Mouse (Mus musculus) CH12.LX (cell line): ENCODE results near the gene Dgcr8. TPM values are rescaled to one million over a fixed set of nuclear protein-coding genes. Genes with fewer than 3 reads are reported as not detected.

Experiments
- DNase-seq: peaks from one replicate; pipeline ENCODE4 v3.0.0-alpha.2; 2013; ENCODE audit errors: extremely low read depth
- H3K27ac ChIP-seq: 2 replicates; pipeline ENCODE4 v1.5.1; 2012; ENCODE audit warnings: low read depth, mild to moderate bottlenecking, control low read depth, moderate library complexity; ENCODE audit not compliant: insufficient read depth
- H3K27me3 ChIP-seq: replicated peaks from 2 replicates; pipeline ENCODE3; 2012; ENCODE audit warnings: inconsistent platforms
- H3K36me3 ChIP-seq, 2 experiments: replicated peaks in 1 of 2; 2 replicates each; pipeline versions ENCODE3 to v1.6.1; 2012; ENCODE audit warnings: inconsistent platforms in 1 of 2, low read length in 1 of 2, mild to moderate bottlenecking in 1 of 2, mixed read lengths in 1 of 2, moderate library complexity in 1 of 2; ENCODE audit not compliant: control insufficient read depth in 1 of 2, insufficient read depth in 1 of 2
- H3K4me1 ChIP-seq, 2 experiments: 2 replicates each; pipeline ENCODE4 v1.6.1; 2012; ENCODE audit warnings: inconsistent platforms in 1 of 2, moderate library complexity in 1 of 2; ENCODE audit not compliant: insufficient read depth in 2 of 2, control insufficient read depth in 1 of 2
- H3K4me2 ChIP-seq: 2 replicates; pipeline ENCODE4 v1.6.1; 2012; ENCODE audit warnings: low read depth, mild to moderate bottlenecking, control low read depth; ENCODE audit not compliant: poor library complexity, insufficient read depth, severe bottlenecking
- H3K4me3 ChIP-seq, 3 experiments: fragments of 150-350 bp in 1 of 3; sonication (generic) in 1 of 3; replicated peaks in 1 of 3; 2 replicates each; pipeline versions ENCODE3 to v1.5.1; 2011 to 2012; ENCODE audit warnings: low read depth in 2 of 3, low read length in 2 of 3, mild to moderate bottlenecking in 2 of 3, moderate library complexity in 2 of 3, control low read depth in 1 of 3, improper control_type of control experiment in 1 of 3, inconsistent platforms in 1 of 3, mixed read lengths in 1 of 3; ENCODE audit not compliant: poor library complexity in 1 of 3
- H3K79me2 ChIP-seq: replicated peaks from 2 replicates; pipeline ENCODE4 v1.6.1; 2012; ENCODE audit warnings: mild to moderate bottlenecking, moderate library complexity; ENCODE audit not compliant: control insufficient read depth, poor library complexity, insufficient read depth, severe bottlenecking; ENCODE audit errors: extremely low read depth
- H3K9ac ChIP-seq: 2 replicates; pipeline ENCODE4 v1.6.1; 2012; ENCODE audit warnings: low read depth, mild to moderate bottlenecking, control low read depth, moderate library complexity; ENCODE audit not compliant: insufficient read depth
- H3K9me3 ChIP-seq: replicated peaks from 2 replicates; pipeline ENCODE3; 2012; ENCODE audit warnings: low read length, inconsistent platforms, mixed read lengths
- BHLHE40 ChIP-seq: IDR thresholded peaks from 2 replicates; pipeline ENCODE4 v1.6.1; 2011; ENCODE audit warnings: mild to moderate bottlenecking, low read depth, low read length, improper control_type of control experiment
- CHD2 ChIP-seq: IDR thresholded peaks from 2 replicates; pipeline ENCODE4 v1.6.1; 2011; ENCODE audit warnings: low read length, improper control_type of control experiment
- CTCF ChIP-seq, 2 experiments: IDR thresholded peaks in 1 of 2; conservative IDR thresholded peaks in 1 of 2; 2 replicates each; pipeline ENCODE4 v1.5.1; 2011 to 2012; ENCODE audit warnings: low read depth in 2 of 2, low read length in 2 of 2, improper control_type of control experiment in 1 of 2, inconsistent platforms in 1 of 2, mild to moderate bottlenecking in 1 of 2, moderate library complexity in 1 of 2
- E2F4 ChIP-seq: IDR thresholded peaks from 2 replicates; pipeline ENCODE4 v1.6.1; 2011; ENCODE audit warnings: low read depth, low read length, improper control_type of control experiment; ENCODE audit not compliant: insufficient replicate concordance
- ELF1 ChIP-seq: IDR thresholded peaks from 2 replicates; pipeline ENCODE4 v1.6.1; 2014; ENCODE audit warnings: low read depth, mild to moderate bottlenecking, inconsistent platforms, low read length, improper control_type of control experiment
- ETS1 ChIP-seq: conservative IDR thresholded peaks from 2 replicates; pipeline ENCODE4 v1.6.1; 2012; ENCODE audit warnings: low read depth, mild to moderate bottlenecking, inconsistent platforms, low read length, improper control_type of control experiment, moderate library complexity
- GABPA ChIP-seq: IDR thresholded peaks from 2 replicates; pipeline ENCODE4 v1.6.1; 2012; ENCODE audit warnings: low read depth, low read length, improper control_type of control experiment, inconsistent platforms; ENCODE audit not compliant: insufficient replicate concordance
- HCFC1 ChIP-seq: IDR thresholded peaks from 2 replicates; pipeline ENCODE4 v1.6.1; 2012; ENCODE audit warnings: low read depth, mild to moderate bottlenecking, inconsistent platforms, low read length, improper control_type of control experiment
- IRF4 ChIP-seq: IDR thresholded peaks from 2 replicates; pipeline ENCODE4 v1.6.1; 2014; ENCODE audit warnings: low read depth, mild to moderate bottlenecking, inconsistent platforms, low read length, improper control_type of control experiment
- JUN ChIP-seq: IDR thresholded peaks from 2 replicates; pipeline ENCODE4 v1.6.1; 2011; ENCODE audit warnings: low read depth, mild to moderate bottlenecking, low read length, improper control_type of control experiment, moderate library complexity; ENCODE audit not compliant: insufficient read depth
- JUND ChIP-seq: conservative IDR thresholded peaks from 2 replicates; pipeline ENCODE4 v1.6.1; 2011; ENCODE audit warnings: low read depth, low read length, improper control_type of control experiment
- KAT2A ChIP-seq: IDR thresholded peaks from 2 replicates; pipeline ENCODE4 v1.6.1; 2012; ENCODE audit warnings: low read length, improper control_type of control experiment, inconsistent platforms; ENCODE audit not compliant: insufficient replicate concordance
- MAFK ChIP-seq: IDR thresholded peaks from 2 replicates; pipeline ENCODE4 v1.6.1; 2011; ENCODE audit warnings: low read length, improper control_type of control experiment; ENCODE audit not compliant: insufficient replicate concordance
- MAX ChIP-seq: IDR thresholded peaks from 2 replicates; pipeline ENCODE4 v1.6.1; 2011; ENCODE audit warnings: low read length, improper control_type of control experiment
- MAZ ChIP-seq: IDR thresholded peaks from 2 replicates; pipeline ENCODE4 v1.6.1; 2012; ENCODE audit warnings: low read depth, mild to moderate bottlenecking, inconsistent platforms, low read length, improper control_type of control experiment, moderate library complexity
- MEF2A ChIP-seq: IDR thresholded peaks from 2 replicates; pipeline ENCODE4 v1.6.1; 2014; ENCODE audit warnings: low read depth, mild to moderate bottlenecking, inconsistent platforms, low read length, improper control_type of control experiment, borderline replicate concordance
- MXI1 ChIP-seq: IDR thresholded peaks from 2 replicates; pipeline ENCODE4 v1.6.1; 2011; ENCODE audit warnings: mild to moderate bottlenecking, low read depth, low read length, improper control_type of control experiment
- MYC ChIP-seq: IDR thresholded peaks from 2 replicates; pipeline ENCODE4 v1.6.1; 2011; ENCODE audit warnings: low read depth, mild to moderate bottlenecking, improper control_type of control experiment, low read length
- NELFE ChIP-seq: IDR thresholded peaks from 2 replicates; pipeline ENCODE4 v1.6.1; 2011; ENCODE audit warnings: low read depth, low read length, improper control_type of control experiment
- NRF1 ChIP-seq: IDR thresholded peaks from 2 replicates; pipeline ENCODE4 v1.6.1; 2014; ENCODE audit warnings: low read depth, mild to moderate bottlenecking, inconsistent platforms, low read length, improper control_type of control experiment, moderate library complexity
- PAX5 ChIP-seq: IDR thresholded peaks from 2 replicates; pipeline ENCODE4 v1.6.1; 2012; ENCODE audit warnings: low read length, inconsistent platforms, mixed read lengths
- POLR2A ChIP-seq: IDR thresholded peaks from 2 replicates; pipeline ENCODE4 v1.6.1; 2011; ENCODE audit warnings: low read depth, mild to moderate bottlenecking, improper control_type of control experiment, low read length
- POLR2AphosphoS2 ChIP-seq: IDR thresholded peaks from 2 replicates; pipeline ENCODE4 v1.6.1; 2011; ENCODE audit warnings: low read depth, low read length, improper control_type of control experiment
- RCOR1 ChIP-seq: conservative IDR thresholded peaks from 2 replicates; pipeline ENCODE4 v1.6.1; 2012; ENCODE audit warnings: low read depth, mild to moderate bottlenecking, inconsistent platforms, low read length, improper control_type of control experiment
- SIN3A ChIP-seq: IDR thresholded peaks from 2 replicates; pipeline ENCODE4 v1.6.1; 2012; ENCODE audit warnings: low read length, improper control_type of control experiment, inconsistent platforms
- SMC3 ChIP-seq: IDR thresholded peaks from 2 replicates; pipeline ENCODE4 v1.6.1; 2011; ENCODE audit warnings: low read depth, low read length, improper control_type of control experiment
- TBP ChIP-seq: conservative IDR thresholded peaks from 2 replicates; pipeline ENCODE4 v1.6.1; 2011; ENCODE audit warnings: low read depth, low read length, improper control_type of control experiment
- TCF12 ChIP-seq: IDR thresholded peaks from 2 replicates; pipeline ENCODE4 v1.6.1; 2014; ENCODE audit warnings: low read depth, mild to moderate bottlenecking, inconsistent platforms, low read length, improper control_type of control experiment
- USF2 ChIP-seq: conservative IDR thresholded peaks from 2 replicates; pipeline ENCODE4 v1.6.1; 2011; ENCODE audit warnings: low read depth, low read length, improper control_type of control experiment
- ZC3H11A ChIP-seq: IDR thresholded peaks from 2 replicates; pipeline ENCODE4 v1.6.1; 2012; ENCODE audit warnings: low read depth, mild to moderate bottlenecking, inconsistent platforms, low read length, improper control_type of control experiment
- ZKSCAN1 ChIP-seq: IDR thresholded peaks from 2 replicates; pipeline ENCODE4 v1.6.1; 2012; ENCODE audit warnings: low read depth, inconsistent platforms, low read length, improper control_type of control experiment, borderline replicate concordance
- ZMIZ1 ChIP-seq: IDR thresholded peaks from 2 replicates; pipeline ENCODE4 v1.6.1; 2012; ENCODE audit warnings: low read depth, mild to moderate bottlenecking, inconsistent platforms, low read length, improper control_type of control experiment
- ZNF384 ChIP-seq: IDR thresholded peaks from 2 replicates; pipeline ENCODE4 v1.6.1; 2012; ENCODE audit warnings: low read depth, low read length, improper control_type of control experiment, inconsistent platforms
- dilution Hi-C: fragments of 300-500 bp; cut with MboI; formaldehyde crosslinking; loops from 2 replicates; pipeline ENCODE4 v1.14.3; 2020; ENCODE audit warnings: low sequenced_read_pairs; ENCODE audit not compliant: extremely low pct_unique_long_range_greater_than_20kb, extremely low pct_ligation_motif_present
- in situ Hi-C: fragments of 300-500 bp; cut with MboI; formaldehyde crosslinking; loops from 3 replicates; pipeline ENCODE4 v1.14.3; 2019; ENCODE audit warnings: low sequenced_read_pairs, low pct_ligation_motif_present, low pct_unique_long_range_greater_than_20kb, mixed read lengths
- polyA plus RNA-seq: library from polyadenylated mRNA; unstranded; fragments of >175 nt; gene quantifications from 2 replicates; pipeline ENCODE4 v1.2.1, GENCODE M21; 2012; ENCODE audit warnings: low read depth; ENCODE audit not compliant: insufficient read length
- total RNA-seq, 2 experiments: library from RNA; depleted of rRNA; stranded (reverse); fragments of 300-350 nt in 1 of 2; fragments of >200 nt in 1 of 2; gene quantifications; 2 replicates each; pipeline ENCODE4 v1.2.3; 2012 to 2014

The Dgcr8 gene
- total and polyA plus RNA-seq, 3 experiments: 29.1 to 39.9 (median 31.8) TPM

DNA sequence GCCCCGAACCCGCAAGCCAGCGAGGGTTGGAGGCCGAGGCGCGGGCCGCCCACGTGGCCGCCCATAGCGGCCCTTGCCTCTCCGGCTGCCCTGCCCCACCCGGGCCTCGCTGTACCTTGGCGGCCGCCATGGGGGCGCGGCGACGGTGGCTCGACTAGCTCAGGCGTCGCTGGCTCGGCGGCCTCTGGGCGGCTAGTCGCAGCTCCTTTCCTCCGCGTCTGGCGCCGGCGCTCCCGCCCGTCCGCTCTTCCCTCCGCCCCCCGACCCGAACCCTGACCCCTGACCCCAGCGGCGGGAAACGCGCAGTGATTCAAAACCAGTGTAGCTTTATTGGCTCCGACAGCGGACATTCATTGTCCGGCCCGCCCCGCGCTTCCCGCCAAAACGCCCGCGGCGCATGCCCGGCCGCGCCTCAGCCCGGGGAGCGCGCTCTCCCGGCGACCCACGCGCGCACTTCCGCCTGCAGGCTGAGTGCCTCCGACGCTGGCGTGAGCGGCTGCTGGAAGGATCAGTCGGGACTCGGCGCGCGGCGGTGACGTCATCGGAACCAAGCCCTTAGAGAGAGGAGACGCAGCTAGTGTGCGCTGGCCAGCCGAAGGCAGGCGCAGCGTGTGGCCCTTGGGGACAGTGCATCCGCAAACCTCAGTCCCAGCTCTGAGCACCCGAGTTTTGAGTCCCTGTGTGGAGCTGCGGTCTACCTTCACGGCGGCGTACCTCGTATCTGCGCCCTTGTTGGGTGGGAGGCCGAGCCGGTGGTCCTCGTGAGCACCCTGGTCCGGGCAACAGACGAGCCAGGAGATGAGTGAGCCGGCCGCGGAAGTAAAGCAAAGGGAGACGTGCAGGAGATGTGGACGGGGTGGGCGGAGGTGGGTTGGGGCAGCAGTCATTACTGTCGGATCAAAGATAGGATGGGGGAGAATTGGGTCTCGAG, 40.3 kb downstream of the Dgcr8 start, which contains the start of the genes Trmt2a and Ranbp1:
Gene Trmt2a (plus strand): TSS at position 247 of the 931 bp plus-strand sequence.
Gene Ranbp1 (minus strand): TSS at position 300 of the 931 bp plus-strand sequence.
- H3K79me2 ChIP-seq: peaks cover 68% of the 10 kb centered on the region
- dilution Hi-C loops: no loop called here
- in situ Hi-C loops: no loop called here
- peak within 1 kb of the TSS; percentile 78 to 93 (median 82) for H3K4me3 ChIP-seq
- H3K27ac ChIP-seq: peak within 1 kb of the TSS; percentile 69
- no peaks in the 10 kb centered on the region for H3K27me3 ChIP-seq
- peak; percentile 72 for TF ChIP-seq ETS1
- TF ChIP-seq PAX5: no peak
- TF ChIP-seq E2F4: peak; percentile 98
- TF ChIP-seq SIN3A: peak; percentile 98
- no peak; the same call in none of the 2 replicates for TF ChIP-seq BHLHE40
- peak; percentile 94 for TF ChIP-seq TCF12
- peak; percentile 100 for TF ChIP-seq MAZ
- TF ChIP-seq ZKSCAN1: peak; percentile 6; the same call in 1 of the 2 replicates
- peak; percentile 92 for TF ChIP-seq MAX
- no peak for TF ChIP-seq SMC3
- TF ChIP-seq TBP: no peak; the same call in 1 of the 2 replicates
- peak; percentile 85 for TF ChIP-seq IRF4
- 0 out of 2 replicates have a peak, but pooled peaks have one; percentile 93 for TF ChIP-seq ZMIZ1
- TF ChIP-seq CTCF (conservative IDR thresholded peaks at IDR 0.05 in 1 of 2, IDR thresholded peaks at IDR 0.05 in 1 of 2; ENCODE audit: low read depth in 2 of 2, low read length in 2 of 2): no peak
- TF ChIP-seq JUN: peak; percentile 70
- TF ChIP-seq NRF1: peak; percentile 97
- TF ChIP-seq HCFC1: peak; percentile 93
- TF ChIP-seq CHD2: peak; percentile 98
- peak; percentile 99 for TF ChIP-seq KAT2A
- peak; percentile 93 for TF ChIP-seq MEF2A
- peak; percentile 79 for TF ChIP-seq GABPA
- peak; percentile 99 for TF ChIP-seq ELF1
- TF ChIP-seq ZC3H11A: no peak
- TF ChIP-seq MAFK: no peak
- TF ChIP-seq USF2: no peak
- peak; percentile 83 for TF ChIP-seq RCOR1
- TF ChIP-seq POLR2AphosphoS2: peak; percentile 96
- TF ChIP-seq NELFE: peak; percentile 98
- TF ChIP-seq MYC: peak; percentile 79
- peak; percentile 93 for TF ChIP-seq POLR2A
- TF ChIP-seq ZNF384: no peak; the same call in none of the 2 replicates
- peak; percentile 94 for TF ChIP-seq MXI1
- peak; percentile 50 for TF ChIP-seq JUND
- TF ChIP-seq, all 38 proteins: peak for 24
- peak; percentile 100 for DNase-seq
- Histone ChIP-seq H3K36me3 (peaks cover 61 to 77% of the 10 kb centered on the region in 2 experiments), H3K9me3 (no peaks in the 10 kb centered on the region), H3K4me1 (peaks cover 16 to 54% of the 10 kb centered on the region in 2 experiments), H3K9ac (peak within 1 kb of the TSS; percentile 93), H3K4me2 (peak within 1 kb of the TSS; percentile 97)
